Mouse (Mus musculus) embryonic facial prominence, embryonic 12.5 days (tissue): Measurements from ENCODE around the gene Gm27179. TPM values are rescaled to one million over a fixed set of nuclear protein-coding genes. Genes with fewer than 3 reads are reported as not detected.
"Not testable (repeated sequence)": the region's sequence is repeated elsewhere in the genome, so short reads cannot be mapped to it uniquely, and the experiment has no call there.

ENCODE experiments used
- ATAC-seq: fragments of 200-750 bp; cut with Nextera tagmentation; 2 replicates; pipeline ENCODE4 v1.8.0; 2017; ENCODE audit not compliant: insufficient number of reproducible peaks, insufficient read depth, low FRiP score, low TSS enrichment
- H3K27ac ChIP-seq: fragments of 300-500 bp; sonication (generic); 2 replicates; pipeline ENCODE4 v1.5.1; 2016; ENCODE audit warnings: mild to moderate bottlenecking
- H3K27me3 ChIP-seq: fragments of 300-500 bp; sonication (generic); 2 replicates; pipeline ENCODE4 v1.6.1; 2016; ENCODE audit warnings: mild to moderate bottlenecking, moderate library complexity
- H3K36me3 ChIP-seq: fragments of 300-500 bp; sonication (generic); 2 replicates; pipeline ENCODE4 v1.6.1; 2016; ENCODE audit warnings: mild to moderate bottlenecking
- H3K4me1 ChIP-seq: fragments of 300-500 bp; sonication (generic); 2 replicates; pipeline ENCODE4 v1.6.1; 2016
- H3K4me2 ChIP-seq: fragments of 300-500 bp; sonication (generic); replicated peaks from 2 replicates; pipeline ENCODE4 v1.6.1; 2016; ENCODE audit warnings: mild to moderate bottlenecking, moderate library complexity
- H3K4me3 ChIP-seq: fragments of 300-500 bp; sonication (generic); 2 replicates; pipeline ENCODE4 v1.5.1; 2016; ENCODE audit warnings: mild to moderate bottlenecking
- H3K9ac ChIP-seq: fragments of 300-500 bp; sonication (generic); 2 replicates; pipeline ENCODE4 v1.6.1; 2016; ENCODE audit warnings: mild to moderate bottlenecking, moderate library complexity
- H3K9me3 ChIP-seq: fragments of 300-500 bp; sonication (generic); 2 replicates; pipeline ENCODE4 v1.6.1; 2016; ENCODE audit warnings: mild to moderate bottlenecking, moderate library complexity
- WGBS: fragments of 180-500 bp; shearing (Covaris S2); methylation state at CpG from one replicate; pipeline ENCODE4 v1.1.7; 2016; 5-methylcytosine and 5-hydroxymethylcytosine counted together
- polyA plus RNA-seq: library from polyadenylated mRNA; unstranded; fragments of >200 nt; fragmentation: Nextera tagmentation; extraction: Ambion mirVana; gene quantifications from 2 replicates; pipeline ENCODE4 v1.2.1, GENCODE M21; 2016

The Gm27179 gene
- not detected in 2 replicates for polyA plus RNA-seq

DNA sequence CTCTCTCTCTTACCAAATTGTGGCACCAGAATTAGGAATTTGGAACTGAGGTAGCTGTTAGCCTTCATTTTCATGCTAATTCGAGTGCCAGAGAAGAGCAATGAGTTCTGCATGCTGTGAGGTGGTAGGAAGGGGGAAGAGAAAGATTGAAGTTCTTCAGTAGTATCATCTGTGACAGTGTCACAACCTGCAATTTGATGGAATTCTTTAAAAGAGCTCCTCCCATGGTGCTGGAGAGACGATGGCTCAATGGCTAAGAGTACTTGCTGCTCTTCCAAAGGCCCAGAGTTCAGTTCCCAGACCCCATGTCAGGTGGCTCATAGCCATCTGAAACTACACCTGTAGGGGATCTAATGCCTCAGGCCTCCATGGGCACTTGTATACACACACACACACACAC is at the start of gene Gm27179:
TSS of gene Gm27179 (minus strand) at position 101 of the 400 bp plus-strand sequence.
- not testable (repeated sequence) for H3K4me3 ChIP-seq, ATAC-seq, H3K9me3 ChIP-seq, H3K36me3 ChIP-seq, H3K27ac ChIP-seq, H3K4me1 ChIP-seq, H3K27me3 ChIP-seq, H3K4me2 ChIP-seq, H3K9ac ChIP-seq
- no CpG with 5 or more reads among the region's 2 CpGs for WGBS

DNA sequence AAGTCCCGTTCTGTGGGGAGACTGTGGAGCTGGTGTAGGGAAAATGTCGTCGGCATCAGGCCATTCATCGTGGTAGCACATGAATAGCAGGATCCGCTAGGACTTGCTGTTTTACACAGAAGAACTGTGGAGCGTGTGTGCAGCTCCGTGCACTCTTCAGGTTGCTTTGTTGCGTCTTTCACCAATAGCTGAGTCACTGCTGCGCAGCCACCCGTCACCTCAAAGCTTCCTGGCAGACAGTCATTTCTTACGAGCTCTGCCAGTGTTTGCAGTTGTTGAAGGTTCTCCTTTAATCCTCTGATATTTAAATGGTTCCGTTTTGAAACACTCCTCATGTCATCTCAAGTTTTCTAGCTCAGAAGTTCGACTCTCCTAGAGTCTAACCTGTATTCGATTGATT is 45.2 kb upstream of the Gm27179 start:
- H3K4me3 ChIP-seq, H3K9ac ChIP-seq, H3K27me3 ChIP-seq, H3K4me2 ChIP-seq, H3K4me1 ChIP-seq, H3K27ac ChIP-seq, ATAC-seq, H3K9me3 ChIP-seq, H3K36me3 ChIP-seq: not testable (repeated sequence)
- no CpG with 5 or more reads among the region's 14 CpGs for WGBS

DNA sequence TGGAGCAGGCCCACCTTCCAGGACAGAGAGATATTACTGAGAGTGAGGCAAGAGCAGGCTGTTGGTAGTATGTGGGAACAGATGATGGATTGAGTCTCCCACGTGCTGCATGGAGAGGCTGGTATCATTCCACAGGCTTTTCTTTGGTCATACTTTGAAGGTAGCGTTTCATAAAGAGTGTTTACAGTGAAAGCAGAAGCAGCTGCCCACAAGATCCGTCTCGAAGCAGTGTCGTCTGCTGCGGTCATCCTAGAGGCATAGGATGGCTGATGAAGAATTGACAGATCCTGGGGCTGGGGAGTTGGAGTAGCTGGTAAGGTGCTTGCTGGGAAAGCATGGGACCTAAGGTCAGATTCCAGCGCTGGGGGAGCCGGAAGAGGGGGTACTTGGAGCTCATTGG is 44.5 kb upstream of the Gm27179 start:
- WGBS: no CpG with 5 or more reads among the region's 8 CpGs
- H3K4me3 ChIP-seq, H3K27me3 ChIP-seq, H3K9ac ChIP-seq, H3K36me3 ChIP-seq, ATAC-seq, H3K4me2 ChIP-seq, H3K9me3 ChIP-seq, H3K27ac ChIP-seq, H3K4me1 ChIP-seq: not testable (repeated sequence)

DNA sequence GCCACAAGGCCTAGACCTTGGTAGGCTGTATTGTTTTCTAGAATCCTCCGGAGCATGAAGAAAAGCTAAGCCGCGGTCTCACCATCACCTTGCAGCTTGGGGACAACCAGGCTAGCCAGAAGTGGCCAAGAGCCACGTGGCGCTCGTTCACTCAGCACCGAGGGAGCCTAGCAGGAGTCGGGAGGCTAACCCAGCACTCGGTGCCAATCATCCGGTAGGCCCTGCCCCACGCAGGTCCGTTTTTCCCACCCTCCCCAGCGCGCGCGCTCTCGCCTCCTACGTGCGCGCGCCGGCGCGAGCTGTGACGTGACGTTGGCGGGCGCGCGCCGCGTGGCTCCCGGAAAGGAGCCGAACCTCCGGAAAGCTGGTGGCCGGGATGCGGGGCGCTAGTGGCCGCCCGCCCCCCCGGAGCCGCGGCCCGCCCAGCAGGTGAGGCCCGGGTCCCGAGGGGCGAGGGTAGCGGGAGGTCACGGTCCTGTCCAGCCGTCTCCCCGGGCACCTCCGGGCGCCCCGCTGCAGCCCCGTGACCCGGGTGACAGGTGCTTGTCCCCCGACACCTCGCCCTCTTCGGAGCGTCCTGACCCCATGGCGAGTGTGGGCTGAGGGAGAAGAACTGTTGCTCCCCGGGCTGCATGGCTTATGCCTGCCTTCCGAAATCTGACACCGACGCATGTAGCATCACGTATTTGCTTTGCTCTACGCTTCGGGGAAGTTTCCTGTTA is 42.9 kb upstream of the Gm27179 start, which contains the start of gene Entpd4b:
TSS of gene Entpd4b (plus strand) at position 315 of the 722 bp plus-strand sequence.
- not testable (repeated sequence) for H3K27ac ChIP-seq, H3K4me3 ChIP-seq, H3K4me1 ChIP-seq, H3K9me3 ChIP-seq, H3K27me3 ChIP-seq, H3K36me3 ChIP-seq, H3K4me2 ChIP-seq, H3K9ac ChIP-seq
- peak; percentile 88; the same call in 1 of the 2 replicates for ATAC-seq
- no CpG with 5 or more reads among the region's 68 CpGs for WGBS

DNA sequence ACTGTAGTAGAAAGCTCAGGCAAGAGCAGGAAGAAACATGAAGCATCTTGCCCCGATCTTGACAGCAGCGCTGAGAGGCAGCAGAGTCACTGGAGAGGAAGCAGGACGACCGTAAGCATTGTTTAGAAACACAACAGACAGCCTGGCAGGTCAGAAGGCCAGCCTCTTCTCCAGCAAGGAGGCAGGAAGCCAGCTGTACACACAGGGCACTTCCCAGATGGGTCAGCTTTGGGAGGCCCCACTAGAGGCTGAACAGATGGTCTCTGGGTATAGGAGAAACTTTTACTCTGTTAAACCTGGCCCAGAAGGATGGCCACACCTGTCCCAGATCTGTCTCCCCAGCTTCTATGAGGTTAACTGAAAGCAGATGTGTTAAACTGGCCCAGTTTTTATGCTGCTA is 35.0 kb upstream of the Gm27179 start:
- H3K36me3 ChIP-seq, H3K9me3 ChIP-seq, H3K9ac ChIP-seq, ATAC-seq, H3K4me3 ChIP-seq, H3K27ac ChIP-seq, H3K4me1 ChIP-seq, H3K27me3 ChIP-seq, H3K4me2 ChIP-seq: not testable (repeated sequence)
- WGBS: no CpG with 5 or more reads among the region's 4 CpGs

DNA sequence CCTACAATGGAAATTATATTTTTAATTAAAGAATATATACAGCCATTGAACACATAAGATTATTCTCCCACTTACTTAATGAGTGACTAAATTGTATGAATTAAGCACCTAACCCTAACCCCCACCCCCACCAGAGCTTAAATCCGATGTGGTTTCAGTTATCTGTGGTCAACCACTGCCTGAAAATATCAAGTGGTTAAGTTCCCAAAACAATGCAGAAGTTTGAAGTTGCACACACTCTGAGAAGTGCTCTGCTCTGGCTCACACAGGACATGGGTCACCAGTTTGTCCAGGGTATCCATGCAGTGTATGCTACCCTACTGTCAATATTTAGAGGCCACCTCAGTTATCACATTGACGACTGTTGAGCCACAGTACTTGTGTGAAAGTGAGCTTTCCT is 32.7 kb upstream of the Gm27179 start:
- no CpG with 5 or more reads among the region's 2 CpGs for WGBS
- ATAC-seq, H3K27me3 ChIP-seq: not testable (repeated sequence)

DNA sequence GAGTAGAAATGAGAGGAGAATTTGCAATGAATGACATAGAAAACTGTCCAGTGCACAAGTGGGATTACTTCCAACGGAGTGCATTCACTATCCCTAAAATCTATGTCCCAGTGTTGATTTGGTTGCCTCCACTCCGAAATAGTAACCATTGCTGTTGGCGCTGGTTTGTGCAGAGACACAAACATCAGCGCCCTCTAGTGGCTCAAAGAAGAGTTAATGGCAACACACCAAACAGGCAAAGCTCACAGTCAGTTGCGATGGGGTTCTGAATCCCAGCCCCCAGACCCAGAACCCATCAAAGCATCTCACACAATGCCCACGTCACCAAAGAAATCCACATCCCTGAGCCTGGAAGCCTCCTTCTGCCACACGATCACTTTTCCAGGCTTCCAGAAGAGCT is 31.7 kb upstream of the Gm27179 start:
- not testable (repeated sequence) for ATAC-seq, H3K27me3 ChIP-seq
- WGBS: no CpG with 5 or more reads among the region's 7 CpGs

More for the DNA sequence above, 32.7 kb upstream of the Gm27179 start:
- H3K27ac ChIP-seq, H3K4me2 ChIP-seq, H3K4me1 ChIP-seq, H3K4me3 ChIP-seq, H3K9ac ChIP-seq, H3K36me3 ChIP-seq, H3K9me3 ChIP-seq: not testable (repeated sequence)

DNA sequence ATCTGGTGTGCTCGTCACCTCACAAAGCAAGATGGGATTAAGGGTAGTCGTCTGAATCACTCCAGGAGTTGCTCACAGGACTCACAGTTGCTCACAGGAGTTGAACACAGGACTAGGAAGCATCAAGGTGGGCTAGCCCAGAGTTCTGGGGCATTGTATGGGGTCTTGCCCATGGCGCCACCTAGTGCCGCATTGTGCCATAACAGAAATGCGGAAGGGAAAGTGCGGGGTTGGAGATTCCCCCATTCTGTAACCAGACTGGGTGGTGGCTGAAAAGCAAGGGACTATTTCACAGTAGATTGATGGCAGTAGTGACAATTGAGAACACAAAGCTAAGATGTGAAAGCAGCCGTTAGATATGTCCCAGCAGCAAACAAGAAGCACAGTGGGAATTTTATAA is 30.3 kb upstream of the Gm27179 start:
- no CpG with 5 or more reads among the region's 7 CpGs for WGBS
- not testable (repeated sequence) for H3K9me3 ChIP-seq, H3K4me3 ChIP-seq, H3K27me3 ChIP-seq, H3K4me1 ChIP-seq, ATAC-seq, H3K27ac ChIP-seq, H3K36me3 ChIP-seq, H3K9ac ChIP-seq, H3K4me2 ChIP-seq

More for the DNA sequence above, 31.7 kb upstream of the Gm27179 start:
- H3K36me3 ChIP-seq, H3K9me3 ChIP-seq, H3K9ac ChIP-seq, H3K27ac ChIP-seq, H3K4me1 ChIP-seq, H3K4me2 ChIP-seq, H3K4me3 ChIP-seq: not testable (repeated sequence)

DNA sequence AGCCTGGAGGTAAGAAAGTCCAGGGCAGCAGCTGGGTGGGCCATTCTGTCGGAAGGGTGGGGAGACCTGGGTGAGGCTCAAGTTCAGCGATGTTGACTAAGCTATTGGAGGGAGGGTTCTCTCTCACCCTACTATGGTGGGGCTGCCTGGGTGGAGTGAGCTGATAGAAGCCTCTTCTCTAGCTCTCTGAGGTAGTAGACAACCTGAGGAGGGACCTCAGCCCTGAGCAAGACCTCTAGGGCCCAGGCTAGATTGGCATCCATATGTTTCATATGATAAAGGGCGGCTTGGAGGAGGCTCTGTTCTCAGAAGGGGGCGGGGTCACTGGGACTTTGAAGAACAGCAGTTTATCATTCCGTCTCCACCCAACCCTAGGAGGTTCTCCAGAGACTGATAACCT is 27.8 kb upstream of the Gm27179 start:
- H3K9ac ChIP-seq, H3K9me3 ChIP-seq, ATAC-seq, H3K27ac ChIP-seq, H3K27me3 ChIP-seq, H3K4me2 ChIP-seq, H3K36me3 ChIP-seq, H3K4me3 ChIP-seq, H3K4me1 ChIP-seq: not testable (repeated sequence)
- no CpG with 5 or more reads among the region's 5 CpGs for WGBS

DNA sequence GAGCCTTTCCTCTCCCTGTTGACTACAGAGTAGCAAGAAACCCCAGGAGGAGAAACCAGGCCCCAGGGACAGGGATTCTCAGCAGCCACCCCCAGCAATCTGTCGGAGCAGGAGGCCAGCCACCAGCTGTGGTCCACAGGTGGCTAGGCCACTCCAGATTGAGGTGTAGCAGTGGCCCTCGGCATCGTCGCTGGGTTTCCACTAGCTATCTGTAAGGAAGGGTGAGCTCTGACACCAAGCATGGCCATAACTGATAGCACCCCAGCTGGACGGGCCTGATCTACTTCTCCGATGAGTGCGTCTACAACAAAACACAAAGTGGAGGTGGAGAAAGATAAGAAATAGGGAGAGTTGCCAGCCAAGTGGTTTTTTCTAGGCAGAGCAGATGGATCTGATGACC is 24.2 kb upstream of the Gm27179 start:
- H3K9me3 ChIP-seq, H3K4me3 ChIP-seq, H3K4me1 ChIP-seq, H3K27ac ChIP-seq, H3K9ac ChIP-seq, H3K36me3 ChIP-seq, H3K27me3 ChIP-seq, H3K4me2 ChIP-seq, ATAC-seq: not testable (repeated sequence)
- no CpG with 5 or more reads among the region's 7 CpGs for WGBS

DNA sequence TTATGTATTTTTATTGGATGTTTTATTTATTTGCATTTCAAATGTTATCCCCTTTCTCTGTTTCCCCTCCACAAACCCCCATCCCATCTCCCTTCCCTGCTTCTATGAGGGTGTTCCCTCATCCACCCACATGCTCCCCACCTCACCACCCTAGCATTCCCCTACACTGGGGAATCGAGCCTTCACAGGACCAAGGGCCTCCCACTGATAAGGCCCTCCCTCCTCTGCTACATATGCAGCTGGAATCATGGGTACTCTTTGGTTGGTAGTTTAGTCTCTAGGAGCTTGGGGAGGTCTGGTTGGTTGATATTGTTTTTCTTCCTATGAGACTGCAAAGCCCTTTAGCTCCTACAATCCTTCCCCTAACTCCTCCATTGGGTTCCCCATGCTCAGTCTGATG is 13.9 kb upstream of the Gm27179 start:
- H3K4me1 ChIP-seq, ATAC-seq, H3K27me3 ChIP-seq, H3K4me3 ChIP-seq, H3K9ac ChIP-seq, H3K36me3 ChIP-seq, H3K27ac ChIP-seq, H3K9me3 ChIP-seq, H3K4me2 ChIP-seq: not testable (repeated sequence)
- no CpG with 5 or more reads among the region's 1 CpGs for WGBS

DNA sequence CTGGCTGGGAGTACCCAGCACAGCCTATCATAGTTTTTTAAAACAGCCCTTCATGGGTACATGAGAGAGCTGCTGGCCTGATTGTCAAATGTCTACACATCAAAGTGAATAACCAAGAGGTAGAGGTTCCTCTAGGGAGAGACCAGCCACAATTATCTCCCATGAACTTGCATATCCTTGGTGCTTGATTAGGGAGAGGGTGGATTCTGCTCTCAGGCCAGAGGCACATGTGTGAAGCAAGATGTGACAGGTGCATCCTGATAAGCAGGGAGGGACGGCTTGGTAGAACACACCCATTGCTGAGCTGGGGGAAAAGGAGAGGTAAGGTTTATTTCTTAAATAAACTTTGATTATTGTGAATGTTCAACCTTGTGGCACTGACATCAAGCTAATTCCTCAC is 10.7 kb upstream of the Gm27179 start:
- ATAC-seq, H3K4me2 ChIP-seq, H3K27ac ChIP-seq, H3K36me3 ChIP-seq, H3K27me3 ChIP-seq, H3K9me3 ChIP-seq, H3K4me1 ChIP-seq, H3K9ac ChIP-seq, H3K4me3 ChIP-seq: not testable (repeated sequence)
- no CpG with 5 or more reads among the region's 1 CpGs for WGBS

DNA sequence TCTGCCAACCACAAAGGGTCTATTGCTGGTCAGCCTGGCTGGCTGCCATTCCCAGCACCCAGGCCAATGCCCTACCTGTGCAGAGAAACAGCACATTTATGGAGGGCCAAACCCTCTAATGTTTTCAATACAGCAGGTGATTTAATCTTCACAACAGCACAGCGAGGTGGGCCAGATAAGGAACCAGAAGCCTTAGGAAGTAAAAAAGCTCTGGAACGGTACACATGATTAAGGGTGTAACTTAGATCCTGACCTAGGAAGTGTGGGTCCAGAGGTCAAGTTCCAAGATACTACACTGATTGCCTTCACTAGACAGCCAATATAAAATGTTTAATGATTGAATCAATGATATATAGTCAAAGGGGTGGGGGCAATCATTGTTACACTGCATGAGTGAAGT is 8.5 kb upstream of the Gm27179 start:
- H3K9ac ChIP-seq, H3K4me1 ChIP-seq, H3K27ac ChIP-seq, H3K4me2 ChIP-seq, H3K4me3 ChIP-seq, H3K27me3 ChIP-seq, H3K36me3 ChIP-seq, H3K9me3 ChIP-seq, ATAC-seq: not testable (repeated sequence)
- no CpG with 5 or more reads among the region's 2 CpGs for WGBS
